Mouse (Mus musculus) bone marrow, adult 2 months (tissue): ENCODE data around the gene Adamts16.

ENCODE experiments used
- CTCF ChIP-seq: fragments of 200-500 bp; IDR thresholded peaks from 2 replicates; pipeline ENCODE4 v1.5.1; 2011; ENCODE audit warnings: low read length, control low read depth; ENCODE audit not compliant: control insufficient read depth, insufficient read depth
- POLR2A ChIP-seq: fragments of 200-500 bp; IDR thresholded peaks from 2 replicates; pipeline ENCODE4 v1.6.1; 2011; ENCODE audit warnings: low read depth, mild to moderate bottlenecking, control low read depth, low read length, borderline replicate concordance; ENCODE audit not compliant: control insufficient read depth

GRCm38 (mm10) chr13:70789806-70790205 is 51.8 kb downstream of the Adamts16 start:
- TF ChIP-seq CTCF, result no peak
- TF ChIP-seq POLR2A, result no peak
